Mouse (Mus musculus) duodenum, adult 2 months (tissue): ENCODE data around the gene Olfr403. TPM values are rescaled to one million over a fixed set of nuclear protein-coding genes. Genes with fewer than 3 reads are reported as not detected.

ENCODE experiments used
- polyA plus RNA-seq: library from polyadenylated mRNA; depleted of rRNA; stranded (reverse); fragments of >200 nt; gene quantifications from 2 replicates; pipeline ENCODE4 v1.2.3, GENCODE M21; 2012; ENCODE audit warnings: low replicate concordance; rRNA removed

Olfr403 gene
- polyA plus RNA-seq, result not detected in 2 replicates

GRCm38 (mm10) chr11:74185949-74186348, at the start of gene Olfr403:
Gene Olfr403, plus strand, starts transcription at chr11:74186249.

DNA sequence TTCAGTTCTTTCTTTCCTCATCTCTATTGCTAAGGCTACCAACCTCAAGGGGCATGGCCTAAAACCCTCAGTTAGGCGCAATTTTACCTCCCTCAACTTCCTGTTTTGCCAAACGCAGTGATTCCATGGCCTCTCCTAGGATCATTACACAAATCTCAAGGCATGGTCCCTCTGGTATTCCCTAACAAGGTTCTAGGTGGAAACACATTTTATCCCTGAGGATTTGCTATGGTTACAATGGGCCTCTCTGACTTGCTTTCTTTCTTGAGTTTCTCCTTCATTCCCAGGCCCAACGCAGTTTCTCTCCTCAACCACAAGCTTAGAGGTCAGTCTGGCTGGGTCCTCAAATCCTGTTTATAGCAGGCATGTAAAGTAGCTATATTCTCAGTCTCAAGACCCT, 32.8 kb upstream of the Olfr403 start, which contains the start of gene Olfr402:
Gene Olfr402 (plus strand): TSS at position 301 of the 400 bp plus-strand sequence.

DNA sequence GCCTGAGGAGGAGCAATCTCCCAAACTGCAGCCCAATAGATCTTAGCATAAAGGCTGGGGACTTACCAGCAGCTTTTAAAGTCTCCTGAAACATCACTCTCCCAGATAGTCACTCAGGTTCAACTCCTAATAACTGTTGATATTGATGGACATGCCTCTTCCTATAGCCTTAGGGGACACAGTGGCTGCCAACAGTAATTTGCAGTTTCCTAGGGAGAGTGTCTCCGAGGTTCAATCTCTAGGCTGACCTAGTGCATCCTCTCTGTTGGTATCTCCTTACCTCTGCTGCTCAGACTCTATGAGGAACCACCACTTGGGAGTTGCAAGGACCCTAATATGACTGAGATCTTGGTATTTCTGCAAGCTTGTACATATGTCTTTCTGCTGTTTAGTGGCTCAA, 25.2 kb downstream of the Olfr403 start, which contains the start of gene Olfr43:
Gene Olfr43 (minus strand): TSS at position 101 of the 400 bp plus-strand sequence.

Other genes with a start within 250 kb of the Olfr403 start
- not detected in 2 replicates for gene Olfr23, start 249.6 kb upstream of the Olfr403 start, polyA plus RNA-seq
- gene Olfr397, start 225.4 kb upstream of the Olfr403 start, polyA plus RNA-seq, result not detected in 2 replicates
- gene Olfr398, start 195.8 kb upstream of the Olfr403 start, polyA plus RNA-seq, result not detected in 2 replicates
- gene Olfr139, start 129.7 kb upstream of the Olfr403 start, polyA plus RNA-seq, result not detected in 2 replicates
- gene Olfr399, start 129.6 kb upstream of the Olfr403 start, polyA plus RNA-seq, result not detected in 2 replicates
- gene Zfp616, start 116.3 kb upstream of the Olfr403 start, polyA plus RNA-seq, result not detected in 2 replicates
- not detected in 2 replicates for gene Olfr401, start 72.5 kb upstream of the Olfr403 start, polyA plus RNA-seq
- not detected in 2 replicates for gene Olfr402, start 32.7 kb upstream of the Olfr403 start, polyA plus RNA-seq
- not detected in 2 replicates for gene Olfr43, start 25.1 kb downstream of the Olfr403 start, polyA plus RNA-seq
- not detected in 2 replicates for gene Olfr406, start 73.6 kb downstream of the Olfr403 start, polyA plus RNA-seq
- not detected in 2 replicates for gene Olfr59, start 97.5 kb downstream of the Olfr403 start, polyA plus RNA-seq
- not detected in 2 replicates for gene Olfr410, start 151.8 kb downstream of the Olfr403 start, polyA plus RNA-seq
- gene Olfr411, start 166.4 kb downstream of the Olfr403 start, polyA plus RNA-seq, result not detected in 2 replicates
- gene Olfr412, start 175.8 kb downstream of the Olfr403 start, polyA plus RNA-seq, result not detected in 2 replicates